Mouse (Mus musculus) lung, adult 2 months (tissue): ENCODE measurements around the gene Maml1. TPM values are rescaled to one million over a fixed set of nuclear protein-coding genes. Genes with fewer than 3 reads are reported as not detected.

Experiments
- DNase-seq: peaks from one replicate; pipeline ENCODE4 v3.0.0; 2022
- H3K4me1 ChIP-seq: fragments of 200-500 bp; 2 replicates; pipeline ENCODE4 v1.6.1; 2011; ENCODE audit warnings: low read length; ENCODE audit not compliant: control insufficient read depth, insufficient read depth
- H3K4me3 ChIP-seq: fragments of 200-500 bp; replicated peaks from 2 replicates; pipeline ENCODE3; 2011; ENCODE audit warnings: low read depth, mild to moderate bottlenecking, control low read depth, low read length; ENCODE audit errors: extremely low read depth
- CTCF ChIP-seq: fragments of 200-500 bp; IDR thresholded peaks from 2 replicates; pipeline ENCODE4 v1.5.1; 2011; ENCODE audit warnings: mild to moderate bottlenecking, low read length, control low read depth; ENCODE audit not compliant: insufficient read depth
- POLR2A ChIP-seq: fragments of 200-500 bp; IDR thresholded peaks from 2 replicates; pipeline ENCODE4 v1.6.1; 2011; ENCODE audit warnings: low read depth, mild to moderate bottlenecking, control low read depth, low read length, borderline replicate concordance; ENCODE audit errors: extremely low read depth
- WGBS: fragments of 180-500 bp; shearing (Covaris S2); methylation state at CpG from one replicate; pipeline ENCODE4 v1.1.7; 2018; 5-methylcytosine and 5-hydroxymethylcytosine counted together
- polyA plus RNA-seq: library from polyadenylated mRNA; depleted of rRNA; stranded (reverse); fragments of >200 nt; gene quantifications from 2 replicates; pipeline ENCODE4 v1.2.3, GENCODE M21; 2012

Gene Maml1
- polyA plus RNA-seq, 1 experiment = 19.5 TPM

DNA sequence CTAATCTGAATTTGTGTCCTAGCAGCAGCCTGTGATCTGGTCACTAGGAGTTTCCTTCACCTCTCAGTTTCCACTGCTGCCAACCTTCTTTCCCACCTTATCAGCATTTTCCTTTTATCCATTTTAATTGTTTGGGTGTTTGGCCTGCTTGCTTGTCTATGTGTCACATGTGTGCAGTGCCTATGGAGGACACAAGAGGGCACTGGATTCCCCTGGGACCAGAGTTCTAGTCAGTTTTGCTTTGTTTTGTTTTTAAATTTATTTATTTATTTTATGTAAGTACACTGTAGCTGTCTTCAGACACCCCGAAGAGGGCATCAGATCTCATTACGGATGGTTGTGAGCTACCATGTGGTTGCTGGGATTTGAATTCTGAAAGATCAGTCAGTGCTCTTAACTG, 22.9 kb downstream of the Maml1 start:
- DNase-seq = no peak
- Histone ChIP-seq H3K4me1 (no peaks in the 10 kb centered on the region), H3K4me3 (no peak overlapping the region)
- 60% methylated on average over 2 of the region's 2 CpGs for WGBS
- TF ChIP-seq POLR2A (no peak), CTCF (peak; percentile 45)

DNA sequence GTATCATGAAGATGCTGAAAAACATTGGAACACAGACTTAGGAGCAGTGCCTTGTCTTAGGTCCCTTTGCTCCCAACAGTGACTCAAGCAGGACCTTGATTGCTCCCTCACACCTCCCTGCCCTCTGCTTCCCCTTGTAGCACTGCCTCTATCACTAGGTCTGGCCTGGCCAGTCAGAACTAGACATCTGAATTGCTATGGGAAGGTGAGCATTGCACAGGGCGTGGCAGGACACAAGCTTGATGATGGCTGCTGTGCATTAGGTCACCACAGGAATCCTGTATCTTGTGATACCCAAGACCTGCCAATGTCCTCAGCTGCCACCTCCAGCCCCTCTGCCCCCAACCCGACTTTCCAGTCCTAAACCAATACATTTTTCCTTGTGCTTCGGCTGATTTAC, 25.1 kb downstream of the Maml1 start:
- Histone ChIP-seq H3K4me3 (no peak overlapping the region), H3K4me1 (no peaks in the 10 kb centered on the region)
- 98% methylated on average over 3 of the region's 3 CpGs for WGBS
- no peak for DNase-seq
- TF ChIP-seq POLR2A = no peak
- TF ChIP-seq CTCF = no peak

DNA sequence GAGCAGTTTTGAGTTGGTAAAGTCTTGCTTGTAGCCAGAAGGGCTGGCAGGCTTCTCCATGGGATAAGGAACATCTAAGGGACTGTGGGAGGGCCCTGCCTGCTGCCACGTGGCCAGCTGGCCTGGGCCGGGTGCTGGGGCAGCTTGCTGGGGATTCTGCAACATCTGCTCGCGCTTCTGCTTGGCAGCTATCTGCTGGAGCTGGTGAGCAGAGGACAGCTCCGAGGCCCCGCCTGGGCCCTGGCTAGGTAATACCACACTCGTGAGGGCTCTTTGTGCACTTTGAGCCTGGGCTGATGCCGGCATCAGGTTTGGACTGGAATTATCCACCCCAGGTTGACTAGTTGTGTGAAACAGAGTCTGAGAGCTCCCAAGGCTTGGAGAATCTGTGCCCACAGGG, 26.2 kb downstream of the Maml1 start:
- no peak for DNase-seq
- TF ChIP-seq CTCF = no peak
- no peak for TF ChIP-seq POLR2A
- Histone ChIP-seq H3K4me3 (no peak overlapping the region), H3K4me1 (no peaks in the 10 kb centered on the region)
- 64% methylated on average over 8 of the region's 8 CpGs for WGBS

DNA sequence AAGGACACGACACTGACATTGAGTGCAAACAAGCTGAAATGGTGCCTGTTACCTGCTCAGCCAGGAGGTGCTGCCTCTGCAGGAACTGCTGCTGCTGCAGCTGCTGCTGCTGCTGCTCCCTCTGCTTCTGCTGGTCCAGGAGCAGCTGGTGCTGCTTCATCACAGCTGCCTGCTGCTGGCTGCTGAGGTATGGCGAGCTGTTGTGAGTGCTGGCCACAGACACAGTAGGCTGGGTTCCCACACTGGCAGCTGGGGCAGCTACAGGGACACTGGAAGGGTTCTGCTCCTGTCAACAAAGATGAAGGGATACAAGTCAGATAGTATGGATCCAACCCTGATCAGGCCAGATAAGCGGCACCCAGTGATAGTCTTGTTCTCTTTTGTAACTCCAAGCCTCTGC, 28.9 kb downstream of the Maml1 start:
- TF ChIP-seq POLR2A (no peak), CTCF (no peak)
- H3K4me1 ChIP-seq = no peaks in the 10 kb centered on the region
- WGBS = 86% methylated on average over 3 of the region's 3 CpGs
- no peak overlapping the region for H3K4me3 ChIP-seq
- no peak for DNase-seq

DNA sequence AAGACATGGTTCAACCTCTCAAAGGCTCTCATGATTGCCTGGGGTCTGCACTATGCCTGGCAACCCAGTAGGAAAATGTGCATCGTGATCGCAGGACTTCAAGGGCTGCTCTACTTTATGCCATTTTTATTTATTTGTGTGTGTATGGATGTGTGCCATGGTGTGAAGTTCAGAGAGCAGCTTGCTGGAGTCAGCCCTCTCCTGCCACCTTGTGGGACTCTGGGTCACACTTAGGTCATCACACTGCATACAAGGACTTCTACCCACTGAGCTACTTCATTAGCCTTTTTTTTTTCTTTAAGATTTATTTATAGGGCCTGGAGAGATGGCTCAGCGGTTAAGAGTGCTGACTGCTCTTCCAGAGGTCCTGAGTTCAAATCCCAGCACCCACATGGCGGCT, 30.1 kb downstream of the Maml1 start:
- 68% methylated on average over 4 of the region's 4 CpGs for WGBS
- no peak for DNase-seq
- Histone ChIP-seq H3K4me1 (no peaks in the 10 kb centered on the region), H3K4me3 (no peak overlapping the region)
- TF ChIP-seq CTCF (peak; percentile 62), POLR2A (no peak)

DNA sequence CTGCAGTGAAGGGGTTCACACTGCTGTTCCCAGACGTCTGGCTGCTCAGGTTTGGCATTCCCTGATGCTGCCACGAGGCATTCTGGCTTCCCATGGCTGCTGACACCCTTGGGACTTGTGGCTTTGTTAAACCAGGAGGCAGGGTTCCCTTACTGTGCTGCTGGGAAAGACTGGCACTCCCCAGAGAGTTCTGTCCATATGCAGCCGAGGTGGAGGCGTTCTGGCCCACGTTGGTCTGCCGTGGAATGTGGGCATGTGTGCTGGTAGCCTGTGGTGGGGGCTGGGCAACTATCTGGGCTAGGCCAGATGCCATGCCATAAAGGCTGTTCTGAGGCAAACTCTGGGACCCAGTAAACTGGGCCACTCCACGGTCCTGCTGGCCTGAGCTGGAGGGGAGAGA, 33.8 kb downstream of the Maml1 start:
- DNase-seq = no peak
- TF ChIP-seq POLR2A (no peak), CTCF (no peak)
- no peaks in the 10 kb centered on the region for H3K4me1 ChIP-seq
- 80% methylated on average over 7 of the region's 7 CpGs for WGBS
- H3K4me3 ChIP-seq = no peak overlapping the region

DNA sequence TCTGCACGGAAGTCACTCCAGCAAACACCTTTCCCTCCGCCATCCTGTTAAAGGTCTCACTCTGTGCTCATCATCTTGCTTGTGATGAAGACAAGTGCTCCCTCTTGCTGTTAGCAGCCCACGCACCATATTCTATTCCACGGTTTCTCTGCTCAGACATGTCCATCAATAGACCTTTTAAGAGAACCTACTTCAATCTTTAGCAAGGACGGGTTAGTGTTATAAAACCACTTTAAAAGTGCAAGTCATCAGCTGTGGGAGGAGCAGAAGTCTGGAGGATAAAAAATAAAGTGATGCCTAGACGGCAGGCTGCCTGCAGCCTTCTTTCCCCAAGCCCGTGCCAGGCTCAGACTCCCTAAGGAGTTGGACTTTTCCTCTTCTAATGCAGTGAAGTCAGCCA, 35.5 kb downstream of the Maml1 start:
- H3K4me3 ChIP-seq = no peak overlapping the region
- no peaks in the 10 kb centered on the region for H3K4me1 ChIP-seq
- no peak for DNase-seq
- WGBS = 73% methylated on average over 7 of the region's 7 CpGs
- TF ChIP-seq POLR2A (no peak), CTCF (no peak)

DNA sequence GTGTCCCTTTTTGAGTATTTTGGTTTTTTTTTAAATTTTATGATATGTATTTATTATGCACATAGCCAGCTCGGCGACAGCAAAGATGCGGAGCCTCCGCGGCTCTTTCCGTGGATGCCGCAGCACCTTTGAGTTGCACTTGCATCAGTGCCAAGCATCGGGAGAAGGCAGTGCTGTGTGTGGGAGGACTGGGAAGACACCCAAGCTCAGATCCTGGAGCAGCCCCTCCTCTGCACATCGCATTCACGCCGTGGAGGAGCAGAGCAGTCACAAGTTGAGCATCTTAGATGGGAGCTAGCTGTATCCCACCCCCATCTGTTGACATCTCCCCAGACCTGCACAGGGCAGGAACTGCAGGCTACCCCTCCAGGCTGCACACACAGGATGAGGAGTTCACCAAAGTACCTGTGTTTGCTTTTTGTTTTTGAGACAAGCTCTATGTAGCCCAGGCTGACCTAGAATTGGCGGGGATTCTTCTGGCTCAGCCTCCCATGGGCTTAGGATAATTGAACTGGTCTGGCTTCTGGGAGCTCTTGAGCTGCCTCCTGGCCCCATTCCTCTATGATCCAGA, 38.0 kb downstream of the Maml1 start:
- Histone ChIP-seq H3K4me3 (no peak overlapping the region), H3K4me1 (no peaks in the 10 kb centered on the region)
- WGBS = 71% methylated on average over 12 of the region's 12 CpGs
- no peak for TF ChIP-seq POLR2A
- no peak for TF ChIP-seq CTCF
- no peak for DNase-seq

DNA sequence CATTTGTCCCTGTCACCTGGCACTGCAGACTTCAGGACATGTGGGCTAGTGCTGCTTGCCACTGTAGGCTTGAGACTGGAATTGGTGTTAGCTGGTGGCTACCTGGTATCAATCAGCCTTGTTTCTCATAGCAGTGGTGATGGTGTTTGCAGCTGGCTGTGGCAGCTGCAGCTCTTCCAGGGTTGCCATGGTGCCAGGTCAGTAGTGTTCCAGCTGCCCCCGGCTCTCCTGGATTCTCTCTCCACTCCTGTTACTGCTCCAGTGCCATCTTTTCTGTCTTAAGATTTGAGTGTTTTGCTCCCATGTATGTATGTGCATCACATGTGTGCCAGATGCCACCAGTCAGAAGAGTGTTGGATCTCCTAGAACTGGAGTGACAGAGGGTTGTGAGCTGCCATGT, 38.7 kb downstream of the Maml1 start:
- Histone ChIP-seq H3K4me1 (no peaks in the 10 kb centered on the region), H3K4me3 (no peak overlapping the region)
- 55% methylated on average over 1 of the region's 1 CpGs for WGBS
- no peak for DNase-seq
- TF ChIP-seq POLR2A = no peak
- TF ChIP-seq CTCF = no peak

DNA sequence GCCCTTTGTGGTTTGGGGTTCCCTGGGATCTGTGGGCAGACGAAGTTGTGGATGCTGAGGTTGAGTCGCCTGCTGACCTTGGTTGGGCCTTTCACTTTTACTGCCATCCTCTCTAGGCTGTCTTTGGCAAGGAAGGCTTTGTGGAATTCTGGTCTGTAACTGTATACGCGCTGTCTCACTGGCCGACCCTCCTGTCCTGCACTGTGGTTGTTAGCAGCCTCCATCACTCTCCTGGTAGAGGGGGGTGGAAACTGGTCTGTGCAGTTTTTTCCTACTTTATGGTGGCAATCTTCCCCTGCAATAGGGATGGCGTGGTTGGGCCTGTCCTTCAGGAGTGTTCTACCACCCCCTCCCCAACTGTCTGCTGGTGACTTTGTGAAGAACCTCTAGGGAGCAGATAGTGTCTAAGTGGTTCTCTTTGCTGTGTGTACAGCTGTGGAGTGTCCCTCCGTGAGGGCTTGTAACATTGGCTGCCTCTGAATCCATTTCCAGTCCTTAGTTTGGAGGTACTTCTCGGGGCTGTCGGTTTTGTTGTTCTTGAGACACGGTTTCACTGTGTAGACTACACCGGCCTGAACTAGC, 39.3 kb downstream of the Maml1 start:
- TF ChIP-seq POLR2A (no peak), CTCF (no peak)
- Histone ChIP-seq H3K4me1 (no peaks in the 10 kb centered on the region), H3K4me3 (no peak overlapping the region)
- 71% methylated on average over 11 of the region's 11 CpGs for WGBS
- no peak for DNase-seq

DNA sequence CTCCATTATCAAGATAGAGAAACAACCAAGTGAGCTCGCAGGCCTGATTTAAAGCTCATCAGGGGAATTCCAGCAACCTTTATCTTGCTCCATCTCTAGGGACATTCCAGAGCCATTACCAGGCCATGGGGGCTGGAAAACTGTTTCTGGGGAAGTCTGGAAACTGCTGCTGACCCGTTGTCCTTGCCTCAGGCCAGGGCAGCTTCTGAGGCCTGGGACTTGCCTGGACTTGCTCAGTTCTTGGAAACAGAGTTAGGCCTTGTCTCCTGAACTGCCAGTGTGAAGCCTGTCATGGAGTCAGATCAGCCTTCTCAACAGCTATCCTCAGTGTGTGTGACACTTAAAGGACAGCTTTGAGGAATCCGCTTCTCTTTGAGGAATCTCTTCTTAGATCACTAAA, 39.9 kb downstream of the Maml1 start:
- TF ChIP-seq CTCF (no peak), POLR2A (no peak)
- no peak for DNase-seq
- Histone ChIP-seq H3K4me3 (no peak overlapping the region), H3K4me1 (no peaks in the 10 kb centered on the region)
- WGBS = 38% methylated on average over 3 of the region's 3 CpGs
